Comparison of ENCODE assay signal across 8 mouse cellular contexts in the genomic region with DNA sequence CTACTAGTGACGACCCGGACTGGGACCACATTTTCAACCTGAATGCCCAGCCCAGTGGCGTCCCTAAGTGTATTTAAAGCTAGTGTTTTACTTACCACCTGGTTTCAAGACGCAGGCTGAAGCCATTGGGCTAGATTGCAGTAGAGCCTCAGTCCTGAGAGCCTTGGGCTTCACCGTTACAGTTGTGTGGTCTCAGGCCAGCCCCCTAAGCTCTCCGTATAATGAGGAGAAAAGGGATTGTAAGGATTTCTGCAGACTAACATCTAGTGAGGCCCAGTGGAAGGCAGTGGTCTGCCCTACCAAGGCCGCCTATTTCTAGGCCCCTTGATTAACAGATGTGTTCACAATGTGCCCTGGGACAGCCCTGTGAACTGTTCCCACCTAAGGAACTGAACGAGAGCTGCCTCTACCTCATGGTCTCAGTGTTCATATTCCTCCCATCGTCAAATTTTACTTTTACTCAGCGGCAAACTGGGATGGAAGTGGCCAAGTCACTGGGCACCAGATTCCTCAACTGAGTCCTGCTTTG. TPM values are rescaled to one million over a fixed set of nuclear protein-coding genes. Genes with fewer than 3 reads are reported as not detected.
DNase-seq lines count a peak whose midpoint lies in the region; ATAC-seq and TF ChIP-seq lines count a peak whose summit lies in the region.

No protein-coding gene starts in this region.

- peaks cover 8% of the 10 kb centered on the region for H3K4me1 ChIP-seq in forebrain, embryonic 11.5 days (replicated peaks; ENCODE audit: control insufficient read depth, insufficient read depth, low read length)
- peaks cover 10% of the 10 kb centered on the region; the same call in 1 of the 2 replicates for H3K4me1 ChIP-seq in liver, embryonic 11.5 days (replicated peaks; ENCODE audit: control insufficient read depth, insufficient read depth, low read length)
- no peaks in the 10 kb centered on the region for H3K4me1 ChIP-seq in stomach, postnatal 0 days (replicated peaks; ENCODE audit: control insufficient read depth, insufficient read depth)

- H3K27ac ChIP-seq in forebrain, embryonic 11.5 days (ENCODE audit: low read depth, low read length) = no peak overlapping the region
- no peak overlapping the region for H3K27ac ChIP-seq in liver, embryonic 11.5 days (ENCODE audit: low read depth, low read length)
- peak overlapping the region; percentile 75 for H3K27ac ChIP-seq in stomach, postnatal 0 days (replicated peaks)

- 34% methylated on average over 10 of the region's 10 CpGs for WGBS in forebrain, embryonic 11.5 days
- 24% methylated on average over 10 of the region's 10 CpGs for WGBS in liver, embryonic 11.5 days
- 21% methylated on average over 10 of the region's 10 CpGs for WGBS in stomach, postnatal 0 days

- TF ChIP-seq EP300 in stomach, postnatal 0 days (optimal IDR thresholded peaks at IDR 0.05) = no peak

- no peak for TF ChIP-seq CTCF in C2C12 (IDR thresholded peaks at IDR 0.05; ENCODE audit: control insufficient read depth, insufficient read depth, insufficient read length)
- no peak for TF ChIP-seq CTCF in stomach, postnatal 0 days (IDR thresholded peaks at IDR 0.05; ENCODE audit: low read depth)

- no peaks in the 10 kb centered on the region for H3K9me3 ChIP-seq in forebrain, embryonic 11.5 days (ENCODE audit: control insufficient read depth, low read length)
- H3K9me3 ChIP-seq in liver, embryonic 11.5 days (ENCODE audit: control insufficient read depth, low read length) = no peaks in the 10 kb centered on the region
- H3K9me3 ChIP-seq in stomach, postnatal 0 days (ENCODE audit: control insufficient read depth, low read length) = no peaks in the 10 kb centered on the region

- peak overlapping the region; percentile 66 for H3K9ac ChIP-seq in forebrain, embryonic 11.5 days (ENCODE audit: low read length)
- peak overlapping the region; percentile 62 for H3K9ac ChIP-seq in liver, embryonic 11.5 days (ENCODE audit: low read depth, low read length)
- H3K9ac ChIP-seq in stomach, postnatal 0 days (ENCODE audit: low read length) = peak overlapping the region; percentile 45

- ATAC-seq in frontal cortex, adult (ENCODE audit: low TSS enrichment) = peak; percentile 10; the same call in 1 of the 2 replicates
- peak; percentile 2; the same call in 1 of the 2 replicates for ATAC-seq in forebrain, embryonic 11.5 days (replicated peaks; ENCODE audit: low FRiP score)
- peak; percentile 4; the same call in 1 of the 2 replicates for ATAC-seq in liver, embryonic 11.5 days (replicated peaks; ENCODE audit: low FRiP score)
- peak; percentile 8; the same call in 1 of the 2 replicates for ATAC-seq in stomach, postnatal 0 days (ENCODE audit: low FRiP score, low TSS enrichment)
- ATAC-seq in megakaryocyte progenitor cell, adult 5-6 weeks (replicated peaks; ENCODE audit: poor library complexity) = no peak
- no peak for ATAC-seq in monocyte, adult 5-6 weeks (replicated peaks; ENCODE audit: insufficient number of reproducible peaks, low FRiP score, low TSS enrichment, poor library complexity, severe bottlenecking)

- peaks cover 10% of the 10 kb centered on the region for H3K36me3 ChIP-seq in C2C12 (ENCODE audit: control insufficient read depth, insufficient read depth)
- peaks cover 5% of the 10 kb centered on the region; the same call in 1 of the 2 replicates for H3K36me3 ChIP-seq in forebrain, embryonic 11.5 days (ENCODE audit: control insufficient read depth, insufficient read depth, low read length)
- peaks cover 10% of the 10 kb centered on the region; the same call in 1 of the 2 replicates for H3K36me3 ChIP-seq in liver, embryonic 11.5 days (ENCODE audit: control insufficient read depth, insufficient read depth, low read length)
- H3K36me3 ChIP-seq in stomach, postnatal 0 days (ENCODE audit: control insufficient read depth, insufficient read depth, low read length) = peaks cover 7% of the 10 kb centered on the region

- peaks cover 14% of the 10 kb centered on the region for H3K79me2 ChIP-seq in C2C12 (ENCODE audit: control insufficient read depth, insufficient read depth)

- no peaks in the 10 kb centered on the region for H3K27me3 ChIP-seq in C2C12 (ENCODE audit: control insufficient read depth, insufficient read depth, insufficient read length)
- H3K27me3 ChIP-seq in forebrain, embryonic 11.5 days (ENCODE audit: control insufficient read depth, insufficient read depth, low read length) = no peaks in the 10 kb centered on the region
- H3K27me3 ChIP-seq in liver, embryonic 11.5 days (replicated peaks; ENCODE audit: control insufficient read depth, insufficient read depth, low read length) = no peaks in the 10 kb centered on the region
- H3K27me3 ChIP-seq in stomach, postnatal 0 days (ENCODE audit: control insufficient read depth, insufficient read depth, low read length) = no peaks in the 10 kb centered on the region

- H3K4me3 ChIP-seq in C2C12 (ENCODE audit: insufficient read depth, poor library complexity, severe bottlenecking) = peak overlapping the region; percentile 44
- H3K4me3 ChIP-seq in forebrain, embryonic 11.5 days (ENCODE audit: low read depth, low read length) = peak overlapping the region; percentile 42
- H3K4me3 ChIP-seq in liver, embryonic 11.5 days (ENCODE audit: low read depth, low read length) = peak overlapping the region; percentile 59
- peak overlapping the region; percentile 52 for H3K4me3 ChIP-seq in stomach, postnatal 0 days (ENCODE audit: low read depth, low read length)

- peak overlapping the region; percentile 68 for H3ac ChIP-seq in C2C12 (ENCODE audit: control insufficient read depth, insufficient read length, low read depth)

- H3K79me3 ChIP-seq in C2C12 (ENCODE audit: low read depth) = peaks cover 6% of the 10 kb centered on the region

- peak overlapping the region; percentile 75 for H3K4me2 ChIP-seq in forebrain, embryonic 11.5 days (ENCODE audit: low read depth, low read length, severe bottlenecking)
- peak overlapping the region; percentile 76 for H3K4me2 ChIP-seq in liver, embryonic 11.5 days
- H3K4me2 ChIP-seq in stomach, postnatal 0 days (replicated peaks; ENCODE audit: low read depth) = peak overlapping the region; percentile 84

- DNase-seq in frontal cortex, postnatal 36 days (ENCODE audit: low spot score in 2 of 2) = no peak
- no peak for DNase-seq in forebrain, embryonic 11.5 days (ENCODE audit: low spot score)
- DNase-seq in liver, embryonic 11.5 days (ENCODE audit: low spot score) = no peak
- DNase-seq in stomach, postnatal 0 days (ENCODE audit: low spot score) = no peak

TF ChIP-seq in C2C12, 6 proteins besides CTCF, POLR2A, EP300 and RAD21:
- TF ChIP-seq MAX (IDR thresholded peaks at IDR 0.05) (no peak), FOSL1 (IDR thresholded peaks at IDR 0.05; ENCODE audit: insufficient read depth, low read length, poor library complexity, severe bottlenecking) (no peak), MYOG (IDR thresholded peaks at IDR 0.05; ENCODE audit: control insufficient read depth, extremely low read depth, insufficient read length) (no peak), MYOD1 (IDR thresholded peaks at IDR 0.05; ENCODE audit: control insufficient read depth, insufficient read length, low read depth) (no peak), CEBPB (IDR thresholded peaks at IDR 0.05; ENCODE audit: low read depth) (no peak), USF1 (IDR thresholded peaks at IDR 0.05; ENCODE audit: low read depth) (no peak)

RNA-seq across cellular contexts. Expression of gene Ppm1f, which starts 0.9 kb away (rescaled TPM):
- polyA plus RNA-seq in C2C12 (2012; fragmentation: generic; extraction: Trizol) = 20.5 TPM
- polyA plus RNA-seq in forebrain, embryonic 11.5 days (2014; fragmentation: Nextera tagmentation; extraction: Ambion mirVana) = 22.1 and 24.5 TPM in 2 replicates
- 20.0 and 23.4 TPM in 2 replicates for polyA plus RNA-seq in liver, embryonic 11.5 days (2014; fragmentation: Nextera tagmentation; extraction: Ambion mirVana)
- 5.5 and 6.0 TPM in 2 replicates for polyA plus RNA-seq in stomach, postnatal 0 days (2015; fragmentation: Nextera tagmentation; extraction: Ambion mirVana)
- 17.3 and 17.4 TPM in 2 replicates for total RNA-seq in megakaryocyte progenitor cell, adult 5-6 weeks (2015)
- 43.6 and 45.2 TPM in 2 replicates for total RNA-seq in megakaryocyte progenitor cell, adult 5-6 weeks (2017)
- total RNA-seq in monocyte, adult 5-6 weeks (2017) = 4.3 to 10.6 TPM (median 6.3 TPM) in 3 replicates

RNA-seq across cellular contexts. Expression of gene Vpreb1, which starts 26.5 kb away (rescaled TPM):
- 0.56 TPM for polyA plus RNA-seq in C2C12 (2012; fragmentation: generic; extraction: Trizol)
- 0.63 and 1.3 TPM in 2 replicates for polyA plus RNA-seq in forebrain, embryonic 11.5 days (2014; fragmentation: Nextera tagmentation; extraction: Ambion mirVana)
- 0.61 and 0.93 TPM in 2 replicates for polyA plus RNA-seq in liver, embryonic 11.5 days (2014; fragmentation: Nextera tagmentation; extraction: Ambion mirVana)
- polyA plus RNA-seq in stomach, postnatal 0 days (2015; fragmentation: Nextera tagmentation; extraction: Ambion mirVana) = 0.91 and 1.1 TPM in 2 replicates
- 0.99 and 1.4 TPM in 2 replicates for total RNA-seq in megakaryocyte progenitor cell, adult 5-6 weeks (2015)
- 0.12 TPM in 1 of 2 replicates, not detected in the other for total RNA-seq in megakaryocyte progenitor cell, adult 5-6 weeks (2017)
- total RNA-seq in monocyte, adult 5-6 weeks (2017) = 0.68 TPM in 1 of 3 replicates, not detected in the others

RNA-seq across cellular contexts. Expression of gene Top3b, which starts 26.6 kb away (rescaled TPM):
- polyA plus RNA-seq in C2C12 (2012; fragmentation: generic; extraction: Trizol) = 41.0 TPM
- 70.3 and 75.7 TPM in 2 replicates for polyA plus RNA-seq in forebrain, embryonic 11.5 days (2014; fragmentation: Nextera tagmentation; extraction: Ambion mirVana)
- 55.0 and 56.7 TPM in 2 replicates for polyA plus RNA-seq in liver, embryonic 11.5 days (2014; fragmentation: Nextera tagmentation; extraction: Ambion mirVana)
- 29.4 and 33.6 TPM in 2 replicates for polyA plus RNA-seq in stomach, postnatal 0 days (2015; fragmentation: Nextera tagmentation; extraction: Ambion mirVana)
- total RNA-seq in megakaryocyte progenitor cell, adult 5-6 weeks (2015) = 81.0 and 89.2 TPM in 2 replicates
- 104 and 108 TPM in 2 replicates for total RNA-seq in megakaryocyte progenitor cell, adult 5-6 weeks (2017)
- 56.2 to 96.3 TPM (median 60.3 TPM) in 3 replicates for total RNA-seq in monocyte, adult 5-6 weeks (2017)

RNA-seq across cellular contexts. Expression of gene Igll1, which starts 33.3 kb away (rescaled TPM):
- not detected for polyA plus RNA-seq in C2C12 (2012; fragmentation: generic; extraction: Trizol)
- not detected in 2 replicates for polyA plus RNA-seq in forebrain, embryonic 11.5 days (2014; fragmentation: Nextera tagmentation; extraction: Ambion mirVana)
- not detected in 2 replicates for polyA plus RNA-seq in liver, embryonic 11.5 days (2014; fragmentation: Nextera tagmentation; extraction: Ambion mirVana)
- polyA plus RNA-seq in stomach, postnatal 0 days (2015; fragmentation: Nextera tagmentation; extraction: Ambion mirVana) = 0.19 TPM in 1 of 2 replicates, not detected in the other
- total RNA-seq in megakaryocyte progenitor cell, adult 5-6 weeks (2015) = 0.46 and 1.8 TPM in 2 replicates
- total RNA-seq in megakaryocyte progenitor cell, adult 5-6 weeks (2017) = 0.24 and 1.8 TPM in 2 replicates
- not detected in 3 replicates for total RNA-seq in monocyte, adult 5-6 weeks (2017)

Comparison
In these comparisons a context has a peak if more than half of its experiments do, and no peak if none do; other contexts are left out.
1. ATAC-seq: peak in frontal cortex, adult (single experiment), forebrain, embryonic 11.5 days (single experiment), liver, embryonic 11.5 days (single experiment) and stomach, postnatal 0 days (single experiment); none in megakaryocyte progenitor cell, adult 5-6 weeks (single experiment) and monocyte, adult 5-6 weeks (single experiment).
2. Peak in every context shown above with its lines, with median percentiles within 50 percentile points of each other: H3K4me3 ChIP-seq, H3K4me2 ChIP-seq and H3K9ac ChIP-seq.